Mouse (Mus musculus) forebrain, embryonic 14.5 days (tissue): ENCODE measurements around the gene B3gat3. TPM values are rescaled to one million over a fixed set of nuclear protein-coding genes. Genes with fewer than 3 reads are reported as not detected.
"Not testable (repeated sequence)": the region's sequence is repeated elsewhere in the genome, so short reads cannot be mapped to it uniquely, and the experiment has no call there.

ENCODE experiments used
- ATAC-seq: fragments of 200-750 bp; cut with Nextera tagmentation; 2 replicates; pipeline ENCODE4 v1.8.0; 2017; ENCODE audit warnings: mild to moderate bottlenecking, moderate library complexity
- DNase-seq: peaks from one replicate; pipeline ENCODE4 v3.0.0-alpha.2; 2015; ENCODE audit warnings: low spot score
- H3K27ac ChIP-seq: fragments of 300-500 bp; sonication (generic); 2 replicates; pipeline ENCODE4 v1.5.1; 2014; ENCODE audit warnings: low read depth, mild to moderate bottlenecking, control low read depth, low read length, moderate library complexity
- H3K27me3 ChIP-seq: fragments of 300-500 bp; sonication (generic); replicated peaks from 2 replicates; pipeline ENCODE4 v1.6.1; 2014; ENCODE audit warnings: low read length, control low read depth, mixed read lengths; ENCODE audit not compliant: control insufficient read depth, insufficient read depth
- H3K36me3 ChIP-seq: fragments of 300-500 bp; sonication (generic); 2 replicates; pipeline ENCODE4 v1.6.1; 2014; ENCODE audit warnings: low read length, control low read depth; ENCODE audit not compliant: control insufficient read depth, insufficient read depth
- H3K4me1 ChIP-seq: fragments of 300-500 bp; sonication (generic); 2 replicates; pipeline ENCODE4 v1.6.1; 2014; ENCODE audit warnings: antibody characterized with exemption, low read length, control low read depth; ENCODE audit not compliant: control insufficient read depth, insufficient read depth
- H3K4me2 ChIP-seq: fragments of 300-500 bp; sonication (generic); 2 replicates; pipeline ENCODE4 v1.6.1; 2014; ENCODE audit warnings: mild to moderate bottlenecking, control low read depth, low read length
- H3K4me3 ChIP-seq: fragments of 300-500 bp; sonication (generic); 2 replicates; pipeline ENCODE4 v1.5.1; 2014; ENCODE audit warnings: low read depth, low read length, control low read depth
- H3K9ac ChIP-seq: fragments of 300-500 bp; sonication (generic); 2 replicates; pipeline ENCODE4 v1.6.1; 2014; ENCODE audit warnings: mild to moderate bottlenecking, low read length, control low read depth, moderate library complexity
- H3K9me3 ChIP-seq: fragments of 300-500 bp; sonication (generic); replicated peaks from 2 replicates; pipeline ENCODE4 v1.6.1; 2016; ENCODE audit warnings: low read length, control low read depth, mixed read lengths; ENCODE audit not compliant: control insufficient read depth
- WGBS: fragments of 180-500 bp; shearing (Covaris S2); extraction: QIAGEN DNeasy Blood & Tissue Kit; methylation state at CpG from one replicate; pipeline ENCODE4 v1.1.7; 2014; 5-methylcytosine and 5-hydroxymethylcytosine counted together
- polyA plus RNA-seq: library from polyadenylated mRNA; unstranded; fragments of >200 nt; fragmentation: Nextera tagmentation; extraction: Ambion mirVana; gene quantifications from 2 replicates; pipeline ENCODE4 v1.2.1, GENCODE M21; 2014

Gene B3gat3
- polyA plus RNA-seq, 1 experiment from 2014 or later, result 53.3 TPM

DNA sequence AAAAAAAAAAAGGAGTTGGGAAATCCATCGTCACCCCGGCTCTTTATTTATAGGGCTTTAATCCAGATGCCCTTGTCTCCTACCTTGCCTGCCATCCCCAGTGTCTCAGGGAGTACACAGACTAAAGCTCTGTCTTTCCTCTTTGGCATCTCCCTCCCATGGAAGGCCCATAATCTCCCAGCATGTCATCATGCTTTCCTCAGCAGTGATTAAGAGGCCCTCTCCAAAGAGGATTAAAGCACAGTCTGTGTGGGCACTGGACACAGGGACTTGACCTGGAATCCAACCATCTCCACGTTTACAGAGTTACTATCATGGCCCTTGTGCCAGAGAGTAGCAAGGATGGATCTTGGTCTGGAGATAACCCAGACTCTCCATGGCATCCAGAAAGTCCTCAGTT, 36.6 kb upstream of the B3gat3 start, which contains the start of the genes Lbhd1 and Gm49403:
Gene Lbhd1 (plus strand): TSS at position 117 of the 400 bp plus-strand sequence.
Gene Gm49403 (plus strand): TSS at position 315 of the 400 bp plus-strand sequence.
- ATAC-seq, result no peak
- no peaks in the 10 kb centered on the region for H3K36me3 ChIP-seq
- no peak within 1 kb of the TSS for H3K27ac ChIP-seq
- H3K4me3 ChIP-seq, result no peak within 1 kb of the TSS
- WGBS, result 73% methylated on average over 3 of the region's 3 CpGs
- no peak within 1 kb of the TSS for H3K4me2 ChIP-seq
- H3K9ac ChIP-seq, result no peak within 1 kb of the TSS
- no peaks in the 10 kb centered on the region for H3K27me3 ChIP-seq
- H3K4me1 ChIP-seq, result peaks cover 7% of the 10 kb centered on the region; the same call in 1 of the 2 replicates
- H3K9me3 ChIP-seq, result no peaks in the 10 kb centered on the region
- no peak for DNase-seq

GRCm38 (mm10) chr19:8886916-8887584, 33.1 kb upstream of the B3gat3 start:
- H3K4me1 ChIP-seq, result peaks cover 9% of the 10 kb centered on the region; the same call in 1 of the 2 replicates
- 58% methylated on average over 1 of the region's 1 CpGs for WGBS
- H3K36me3 ChIP-seq, result peaks cover 7% of the 10 kb centered on the region; the same call in 1 of the 2 replicates
- H3K27ac ChIP-seq, result no peak overlapping the region
- no peak for ATAC-seq
- no peaks in the 10 kb centered on the region for H3K9me3 ChIP-seq
- H3K9ac ChIP-seq, result peak overlapping the region; percentile 77
- DNase-seq, result no peak
- peak overlapping the region; percentile 76; the same call in 1 of the 2 replicates for H3K4me2 ChIP-seq
- H3K27me3 ChIP-seq, result no peaks in the 10 kb centered on the region
- H3K4me3 ChIP-seq, result no peak overlapping the region

GRCm38 (mm10) chr19:8887585-8888463, 32.4 kb upstream of the B3gat3 start:
- H3K4me3 ChIP-seq, result peak overlapping the region; percentile 67
- DNase-seq (peak; percentile 13), ATAC-seq (no peak)
- H3K4me2 ChIP-seq, result peak overlapping the region; percentile 76
- 17% methylated on average over 19 of the region's 19 CpGs for WGBS
- peaks cover 7% of the 10 kb centered on the region; the same call in 1 of the 2 replicates for H3K36me3 ChIP-seq
- peak overlapping the region; percentile 67 for H3K27ac ChIP-seq
- no peaks in the 10 kb centered on the region for H3K9me3 ChIP-seq
- H3K9ac ChIP-seq, result peak overlapping the region; percentile 77
- peaks cover 9% of the 10 kb centered on the region; the same call in 1 of the 2 replicates for H3K4me1 ChIP-seq
- H3K27me3 ChIP-seq, result no peaks in the 10 kb centered on the region

GRCm38 (mm10) chr19:8888511-8889385, 31.4 kb upstream of the B3gat3 start, which contains the start of the genes 1810009A15Rik and Gm49416:
TSS of gene 1810009A15Rik (plus strand) at chr19:8888853.
TSS of gene Gm49416 (plus strand) at chr19:8888926.
- peak within 1 kb of the TSS; percentile 76 for H3K4me2 ChIP-seq
- H3K27me3 ChIP-seq, result no peaks in the 10 kb centered on the region
- peak; percentile 97 for ATAC-seq

GRCm38 (mm10) chr19:8892829-8893766, 27.1 kb upstream of the B3gat3 start, which contains the start of gene Ints5:
TSS of gene Ints5 (plus strand) at chr19:8893005.
- peak within 1 kb of the TSS; percentile 71 for H3K27ac ChIP-seq
- H3K4me1 ChIP-seq, result peaks cover 19% of the 10 kb centered on the region
- DNase-seq, result peak; percentile 92
- ATAC-seq, result peak; percentile 57
- H3K9me3 ChIP-seq, result no peaks in the 10 kb centered on the region
- WGBS, result 3% methylated on average over 54 of the region's 54 CpGs
- H3K9ac ChIP-seq, result peak within 1 kb of the TSS; percentile 93
- peak within 1 kb of the TSS; percentile 79 for H3K4me3 ChIP-seq
- H3K27me3 ChIP-seq, result no peaks in the 10 kb centered on the region
- peak within 1 kb of the TSS; percentile 77 for H3K4me2 ChIP-seq
- H3K36me3 ChIP-seq, result peaks cover 30% of the 10 kb centered on the region

More at GRCm38 (mm10) chr19:8888511-8889385, 31.4 kb upstream of the B3gat3 start, which contains the start of the genes 1810009A15Rik and Gm49416:
- under 1% methylated on average over 58 of the region's 58 CpGs for WGBS
- peak; percentile 99 for DNase-seq
- H3K27ac ChIP-seq, result peak within 1 kb of the TSS; percentile 76
- peaks cover 12% of the 10 kb centered on the region for H3K4me1 ChIP-seq
- peak within 1 kb of the TSS; percentile 67 for H3K4me3 ChIP-seq
- H3K9ac ChIP-seq, result peak within 1 kb of the TSS; percentile 77
- H3K36me3 ChIP-seq, result peaks cover 7% of the 10 kb centered on the region; the same call in 1 of the 2 replicates
- no peaks in the 10 kb centered on the region for H3K9me3 ChIP-seq

GRCm38 (mm10) chr19:8895397-8895960, 24.7 kb upstream of the B3gat3 start:
- H3K27me3 ChIP-seq, result no peaks in the 10 kb centered on the region
- no peak overlapping the region for H3K9ac ChIP-seq
- H3K9me3 ChIP-seq, result no peaks in the 10 kb centered on the region
- no peak overlapping the region for H3K4me2 ChIP-seq
- no peak for DNase-seq
- no peak overlapping the region for H3K4me3 ChIP-seq
- H3K27ac ChIP-seq, result no peak overlapping the region
- 92% methylated on average over 9 of the region's 9 CpGs for WGBS
- peaks cover 24% of the 10 kb centered on the region for H3K4me1 ChIP-seq
- H3K36me3 ChIP-seq, result peaks cover 25% of the 10 kb centered on the region
- ATAC-seq, result no peak

- not testable (repeated sequence) for DNase-seq, H3K4me3 ChIP-seq, H3K4me2 ChIP-seq, H3K27ac ChIP-seq, H3K27me3 ChIP-seq, H3K9me3 ChIP-seq, ATAC-seq, H3K9ac ChIP-seq
- Histone ChIP-seq H3K4me1 (peaks cover 24% of the 10 kb centered on the region), H3K36me3 (peaks cover 22% of the 10 kb centered on the region)
- 96% methylated on average over 5 of the region's 5 CpGs for WGBS
These were observed 23.9 kb upstream of the B3gat3 start for GRCm38 (mm10) chr19:8896231-8896630.
